Mouse (Mus musculus) intestine, embryonic 15.5 days (tissue): ENCODE data around the gene Phlda3. TPM values are rescaled to one million over a fixed set of nuclear protein-coding genes. Genes with fewer than 3 reads are reported as not detected.

Source experiments
- ATAC-seq: fragments of 200-750 bp; cut with Nextera tagmentation; 2 replicates; pipeline ENCODE4 v1.8.0; 2017; ENCODE audit warnings: moderate TSS enrichment, moderate library complexity
- H3K27ac ChIP-seq: fragments of 300-500 bp; sonication (generic); 2 replicates; pipeline ENCODE4 v1.5.1; 2015; ENCODE audit warnings: mild to moderate bottlenecking, inconsistent platforms
- H3K27me3 ChIP-seq: fragments of 300-500 bp; sonication (generic); replicated peaks from 2 replicates; pipeline ENCODE4 v1.6.1; 2015; ENCODE audit warnings: inconsistent platforms
- H3K36me3 ChIP-seq: fragments of 300-500 bp; sonication (generic); 2 replicates; pipeline ENCODE4 v1.6.1; 2015; ENCODE audit warnings: inconsistent platforms
- H3K4me1 ChIP-seq: fragments of 300-500 bp; sonication (generic); replicated peaks from 2 replicates; pipeline ENCODE4 v1.6.1; 2015; ENCODE audit warnings: inconsistent platforms
- H3K4me2 ChIP-seq: fragments of 300-500 bp; sonication (generic); replicated peaks from 2 replicates; pipeline ENCODE4 v1.6.1; 2015; ENCODE audit warnings: mild to moderate bottlenecking, inconsistent platforms
- H3K4me3 ChIP-seq: fragments of 300-500 bp; sonication (generic); replicated peaks from 2 replicates; pipeline ENCODE4 v1.5.1; 2015; ENCODE audit warnings: inconsistent platforms
- H3K9ac ChIP-seq: fragments of 300-500 bp; sonication (generic); 2 replicates; pipeline ENCODE4 v1.6.1; 2015; ENCODE audit warnings: inconsistent platforms
- H3K9me3 ChIP-seq: fragments of 300-500 bp; sonication (generic); 2 replicates; pipeline ENCODE4 v1.6.1; 2016; ENCODE audit warnings: inconsistent platforms
- WGBS: fragments of 180-500 bp; shearing (Covaris S2); methylation state at CpG from one replicate; pipeline ENCODE4 v1.1.7; 2015; 5-methylcytosine and 5-hydroxymethylcytosine counted together
- polyA plus RNA-seq: library from polyadenylated mRNA; unstranded; fragments of >200 nt; fragmentation: Nextera tagmentation; extraction: Ambion mirVana; gene quantifications from 2 replicates; pipeline ENCODE4 v1.2.1, GENCODE M21; 2015

Gene Phlda3
- polyA plus RNA-seq, 1 experiment from 2014 or later = 44.6 TPM

- ATAC-seq = no peak
- Histone ChIP-seq H3K27me3 (no peaks in the 10 kb centered on the region), H3K9ac (no peak overlapping the region), H3K36me3 (0 out of 2 replicates have a peak, but pooled peaks cover 2% of the 10 kb centered on the region), H3K4me3 (no peak overlapping the region), H3K4me2 (no peak overlapping the region), H3K4me1 (peaks cover 22% of the 10 kb centered on the region), H3K27ac (peak overlapping the region; percentile 23; the same call in 1 of the 2 replicates), H3K9me3 (no peaks in the 10 kb centered on the region)
- WGBS = 59% methylated on average over 9 of the region's 9 CpGs
These were observed 2.3 kb upstream of the Phlda3 start for GRCm38 (mm10) chr1:135763503-135764205.

- Histone ChIP-seq H3K36me3 (peaks cover 7% of the 10 kb centered on the region; the same call in 1 of the 2 replicates), H3K27ac (peak overlapping the region; percentile 13; the same call in 1 of the 2 replicates), H3K9me3 (no peaks in the 10 kb centered on the region), H3K27me3 (no peaks in the 10 kb centered on the region), H3K4me2 (no peak overlapping the region), H3K4me1 (peaks cover 24% of the 10 kb centered on the region), H3K9ac (no peak overlapping the region), H3K4me3 (no peak overlapping the region)
- ATAC-seq = no peak
- 42% methylated on average over 2 of the region's 2 CpGs for WGBS
These were observed 1.8 kb upstream of the Phlda3 start for GRCm38 (mm10) chr1:135764206-135764528.

DNA sequence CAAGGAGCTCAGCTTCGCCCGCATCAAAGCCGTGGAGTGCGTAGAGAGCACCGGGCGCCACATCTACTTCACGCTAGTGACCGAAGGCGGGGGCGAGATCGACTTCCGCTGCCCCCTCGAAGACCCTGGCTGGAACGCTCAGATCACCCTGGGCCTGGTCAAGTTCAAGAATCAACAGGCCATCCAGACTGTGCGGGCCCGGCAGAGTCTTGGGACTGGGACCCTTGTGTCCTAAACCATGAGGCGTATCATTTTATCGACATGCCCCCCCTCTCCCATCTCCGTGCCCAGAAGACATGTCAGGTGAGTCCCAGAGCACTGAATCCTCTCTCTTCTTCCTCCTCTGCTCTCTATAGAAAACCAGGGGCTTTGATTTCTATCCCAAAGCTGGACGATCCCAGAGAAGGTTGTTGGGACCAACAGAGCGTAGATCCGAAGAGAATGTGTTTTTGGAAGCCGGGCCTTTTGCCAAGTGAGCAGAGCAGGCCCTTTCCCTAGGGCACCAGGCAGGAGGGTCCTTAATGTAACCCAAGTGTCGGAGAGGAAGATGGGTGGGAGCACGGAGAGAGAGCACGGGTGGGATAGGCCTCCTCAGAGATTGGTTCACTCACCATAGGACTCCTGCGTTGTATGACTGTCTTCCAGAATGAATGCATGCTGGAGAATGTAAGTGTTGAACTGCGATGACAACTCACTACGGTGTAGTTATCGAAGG, 830 bp downstream of the Phlda3 start:
- Histone ChIP-seq H3K27me3 (no peaks in the 10 kb centered on the region), H3K4me1 (peaks cover 31% of the 10 kb centered on the region), H3K9me3 (no peaks in the 10 kb centered on the region), H3K4me2 (peak overlapping the region; percentile 97), H3K4me3 (peak overlapping the region; percentile 72), H3K27ac (peak overlapping the region; percentile 90), H3K9ac (peak overlapping the region; percentile 82), H3K36me3 (peaks cover 11% of the 10 kb centered on the region; the same call in 1 of the 2 replicates)
- no peak for ATAC-seq
- 15% methylated on average over 30 of the region's 30 CpGs for WGBS

GRCm38 (mm10) chr1:135767324-135767890, 1.5 kb downstream of the Phlda3 start:
- Histone ChIP-seq H3K36me3 (peaks cover 11% of the 10 kb centered on the region; the same call in 1 of the 2 replicates), H3K9ac (peak overlapping the region; percentile 82; the same call in 1 of the 2 replicates), H3K27me3 (no peaks in the 10 kb centered on the region), H3K27ac (0 out of 2 replicates have a peak overlapping the region, but pooled peaks have one; percentile 90), H3K4me3 (peak overlapping the region; percentile 72), H3K4me2 (peak overlapping the region; percentile 97), H3K4me1 (peaks cover 31% of the 10 kb centered on the region), H3K9me3 (no peaks in the 10 kb centered on the region)
- ATAC-seq = no peak
- WGBS = 63% methylated on average over 4 of the region's 4 CpGs

GRCm38 (mm10) chr1:135768400-135768799, 2.5 kb downstream of the Phlda3 start:
- H3K27me3 ChIP-seq = no peaks in the 10 kb centered on the region
- no peak for ATAC-seq
- H3K4me1 ChIP-seq = peaks cover 31% of the 10 kb centered on the region
- WGBS = 89% methylated on average over 2 of the region's 2 CpGs
- no peak overlapping the region for H3K27ac ChIP-seq
- no peaks in the 10 kb centered on the region for H3K9me3 ChIP-seq
- H3K36me3 ChIP-seq = peaks cover 11% of the 10 kb centered on the region; the same call in 1 of the 2 replicates
- no peak overlapping the region for H3K9ac ChIP-seq
- H3K4me3 ChIP-seq = no peak overlapping the region
- H3K4me2 ChIP-seq = no peak overlapping the region

GRCm38 (mm10) chr1:135770237-135770636, 4.3 kb downstream of the Phlda3 start:
- WGBS = 73% methylated on average over 7 of the region's 7 CpGs
- no peak overlapping the region for H3K9ac ChIP-seq
- H3K4me3 ChIP-seq = no peak overlapping the region
- H3K9me3 ChIP-seq = no peaks in the 10 kb centered on the region
- no peak overlapping the region for H3K27ac ChIP-seq
- H3K36me3 ChIP-seq = peaks cover 11% of the 10 kb centered on the region; the same call in 1 of the 2 replicates
- peaks cover 30% of the 10 kb centered on the region for H3K4me1 ChIP-seq
- ATAC-seq = no peak
- H3K4me2 ChIP-seq = no peak overlapping the region
- no peaks in the 10 kb centered on the region for H3K27me3 ChIP-seq

- Histone ChIP-seq H3K9ac (no peak overlapping the region), H3K9me3 (no peaks in the 10 kb centered on the region), H3K36me3 (peaks cover 11% of the 10 kb centered on the region; the same call in 1 of the 2 replicates), H3K4me1 (peaks cover 23% of the 10 kb centered on the region), H3K27me3 (no peaks in the 10 kb centered on the region), H3K27ac (no peak overlapping the region), H3K4me2 (no peak overlapping the region), H3K4me3 (no peak overlapping the region)
- peak; percentile 62 for ATAC-seq
- WGBS = 47% methylated on average over 12 of the region's 12 CpGs
These were observed 5.1 kb downstream of the Phlda3 start for GRCm38 (mm10) chr1:135770896-135771572.

DNA sequence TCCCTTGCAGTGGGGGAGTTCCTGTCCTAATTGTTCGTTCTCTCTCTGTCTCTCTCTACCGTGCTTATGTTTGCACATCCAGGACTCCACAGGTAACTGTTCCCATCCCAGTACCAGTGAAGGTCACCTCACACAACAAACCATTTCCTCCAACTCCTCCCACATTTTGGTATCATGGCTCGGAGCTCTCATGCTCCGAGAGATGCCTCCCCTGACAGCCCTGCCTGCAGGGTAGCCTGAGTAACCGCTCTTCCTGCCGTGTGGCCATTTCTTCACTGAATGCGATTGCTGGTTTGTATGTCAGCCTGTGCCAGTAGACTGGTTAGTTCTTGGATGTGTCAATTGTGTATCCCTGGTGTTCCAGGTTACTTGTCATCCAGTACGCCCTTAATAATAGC, 5.7 kb downstream of the Phlda3 start:
- 71% methylated on average over 8 of the region's 8 CpGs for WGBS
- peaks cover 23% of the 10 kb centered on the region for H3K4me1 ChIP-seq
- no peak overlapping the region for H3K27ac ChIP-seq

GRCm38 (mm10) chr1:135776596-135776995, 10.7 kb downstream of the Phlda3 start:
- H3K4me1 ChIP-seq = peaks cover 13% of the 10 kb centered on the region
- no peaks in the 10 kb centered on the region for H3K9me3 ChIP-seq
- no peak overlapping the region for H3K4me3 ChIP-seq
- no peak for ATAC-seq
- H3K4me2 ChIP-seq = no peak overlapping the region
- no peaks in the 10 kb centered on the region for H3K36me3 ChIP-seq
- no peak overlapping the region for H3K9ac ChIP-seq
- no peak overlapping the region for H3K27ac ChIP-seq
- no peaks in the 10 kb centered on the region for H3K27me3 ChIP-seq

More for the DNA sequence above, 5.7 kb downstream of the Phlda3 start:
- Histone ChIP-seq H3K27me3 (no peaks in the 10 kb centered on the region), H3K9me3 (no peaks in the 10 kb centered on the region), H3K4me2 (no peak overlapping the region), H3K36me3 (peaks cover 11% of the 10 kb centered on the region; the same call in 1 of the 2 replicates), H3K4me3 (no peak overlapping the region), H3K9ac (no peak overlapping the region)
- ATAC-seq = no peak

DNA sequence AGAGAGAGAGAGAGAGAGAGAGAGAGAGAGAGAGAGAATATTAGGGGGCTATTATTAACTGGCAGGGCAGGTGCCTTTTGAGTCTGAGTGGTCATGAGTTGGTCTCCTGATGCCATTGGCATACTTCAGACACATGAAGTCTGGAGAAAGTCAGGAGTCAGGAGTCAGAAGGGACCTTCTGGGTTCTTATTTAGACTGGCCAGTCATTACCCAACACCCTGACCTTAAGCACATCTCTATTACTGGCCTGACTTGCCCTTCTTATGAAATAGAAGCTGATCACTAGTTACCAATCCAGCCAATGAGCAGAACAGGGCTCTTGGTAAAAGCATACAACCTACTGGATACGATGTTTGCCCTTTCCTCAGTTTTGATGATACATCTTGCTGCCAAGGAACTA, 11.1 kb downstream of the Phlda3 start:
- no peak for ATAC-seq
- no peak overlapping the region for H3K27ac ChIP-seq
- peaks cover 13% of the 10 kb centered on the region for H3K4me1 ChIP-seq
- H3K27me3 ChIP-seq = no peaks in the 10 kb centered on the region
- no peak overlapping the region for H3K4me2 ChIP-seq
- 96% methylated on average over 1 of the region's 1 CpGs for WGBS
- H3K9me3 ChIP-seq = no peaks in the 10 kb centered on the region
- H3K9ac ChIP-seq = no peak overlapping the region
- H3K36me3 ChIP-seq = no peaks in the 10 kb centered on the region
- no peak overlapping the region for H3K4me3 ChIP-seq

DNA sequence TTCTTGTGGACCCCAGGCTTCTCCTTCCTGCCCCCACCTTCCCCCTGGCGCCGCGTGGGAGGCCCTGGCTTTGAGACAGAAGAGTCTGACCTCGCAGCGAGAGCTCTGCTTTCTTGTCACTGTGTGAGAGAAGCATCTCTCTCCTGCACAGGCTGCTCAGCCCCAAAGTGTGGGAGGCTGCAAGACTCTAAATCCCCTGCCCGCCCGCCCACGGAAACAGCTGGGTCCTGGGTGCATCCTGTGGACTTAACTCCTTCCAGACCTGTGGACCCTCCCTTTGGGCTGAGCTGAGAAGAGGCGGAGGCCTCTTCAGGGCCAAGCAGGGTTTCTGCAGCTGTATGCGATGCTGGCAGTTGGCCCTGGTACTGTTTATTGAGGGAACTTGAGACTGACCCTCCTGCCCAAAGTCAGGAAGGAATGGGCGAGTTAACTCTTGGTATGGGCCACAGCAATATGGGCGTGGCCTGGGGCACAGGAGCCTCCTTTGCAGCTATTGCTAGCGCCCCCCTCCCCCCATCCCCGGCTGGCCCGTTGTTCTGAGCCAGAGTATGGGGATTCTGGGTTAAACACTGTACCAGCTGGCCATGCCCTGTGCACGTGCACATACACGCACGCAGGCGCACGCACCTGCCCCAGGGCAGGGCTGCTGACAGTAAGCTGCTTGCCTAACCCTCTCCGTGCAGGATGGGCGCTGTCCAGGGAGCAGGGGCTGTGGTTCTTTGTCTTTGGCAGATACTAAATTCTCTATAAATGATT, 13.0 kb downstream of the Phlda3 start, which contains the start of gene Tnni1:
TSS of gene Tnni1 (plus strand) at position 655 of the 756 bp plus-strand sequence.
- H3K4me2 ChIP-seq = peak within 1 kb of the TSS; percentile 32
- peak; percentile 62 for ATAC-seq
- no peaks in the 10 kb centered on the region for H3K36me3 ChIP-seq
- H3K27ac ChIP-seq = peak within 1 kb of the TSS; percentile 57
- 24% methylated on average over 22 of the region's 22 CpGs for WGBS
- no peak within 1 kb of the TSS for H3K4me3 ChIP-seq
- H3K4me1 ChIP-seq = peaks cover 13% of the 10 kb centered on the region
- no peaks in the 10 kb centered on the region for H3K9me3 ChIP-seq
- no peak within 1 kb of the TSS for H3K9ac ChIP-seq
- no peaks in the 10 kb centered on the region for H3K27me3 ChIP-seq
